Mouse (Mus musculus) testis, adult 2 months (tissue): ENCODE results near the gene Ap1ar.

ENCODE experiments used
- CTCF ChIP-seq: fragments of 200-500 bp; IDR thresholded peaks from 2 replicates; pipeline ENCODE4 v1.5.1; 2012; ENCODE audit warnings: low read depth, mild to moderate bottlenecking, inconsistent platforms, low read length, moderate library complexity; ENCODE audit not compliant: control insufficient read depth, insufficient read depth, insufficient replicate concordance
- POLR2A ChIP-seq: fragments of 200-500 bp; IDR thresholded peaks from 2 replicates; pipeline ENCODE4 v1.6.1; 2012; ENCODE audit warnings: low read depth, mild to moderate bottlenecking, inconsistent platforms, low read length, moderate library complexity; ENCODE audit not compliant: control insufficient read depth

DNA sequence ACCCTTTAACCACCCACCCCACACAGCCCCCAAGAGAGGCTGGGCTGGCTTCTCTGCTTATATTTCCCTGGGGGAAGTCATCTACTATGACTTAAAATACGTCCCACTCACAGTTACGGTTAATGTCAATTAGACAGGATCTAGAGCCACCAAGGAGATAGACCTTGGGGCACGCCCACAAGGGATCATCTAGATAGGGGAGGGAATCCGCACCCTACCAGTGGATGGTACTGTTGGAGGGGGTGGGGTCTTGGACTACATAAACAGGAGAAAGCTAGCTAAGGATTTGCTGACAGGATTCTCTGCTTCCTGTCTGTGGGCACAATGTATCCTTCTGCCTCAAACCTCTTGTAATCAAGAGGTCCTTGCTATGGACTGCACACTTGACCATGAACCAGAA is 32.9 kb downstream of the Ap1ar start:
- no peak for TF ChIP-seq POLR2A
- no peak for TF ChIP-seq CTCF
